Mouse (Mus musculus): ENCODE measurements at regions not wholly inside any gene's neighbourhood (a gene's known extent, or its start where the extent isn't known, plus 50 kb on each side); places are given as distances from the start of the nearest gene placed in this dataset.

DNA sequence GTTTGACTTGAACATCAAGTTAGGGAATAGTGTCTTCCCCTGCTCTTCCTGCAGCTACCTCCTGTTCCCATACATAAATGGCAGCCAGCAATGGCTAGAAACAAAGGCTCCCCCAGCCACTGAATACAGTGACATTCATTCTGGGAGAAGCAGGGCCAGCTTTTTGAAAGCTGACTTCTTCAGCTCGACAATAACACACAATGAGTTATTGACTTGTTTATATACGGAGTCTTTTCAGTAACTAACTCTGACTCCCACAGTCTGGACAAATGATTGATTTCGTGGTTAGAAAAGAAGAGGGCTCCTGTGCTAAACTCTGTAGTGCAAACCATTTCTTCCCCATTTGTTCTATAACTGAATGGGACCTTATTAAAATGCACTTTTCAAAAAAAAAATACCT lies 146.4 kb upstream of the Dnajc24 start:
- TF ChIP-seq CTCF (IDR thresholded peaks at IDR 0.05; ENCODE audit: low read depth) (no peak), EP300 (IDR thresholded peaks at IDR 0.05; ENCODE audit: low read depth) (no peak)
